Mouse (Mus musculus): ENCODE measurements around the gene Gm17027. TPM values are rescaled to one million over a fixed set of nuclear protein-coding genes. Genes with fewer than 3 reads are reported as not detected.
"Not testable (repeated sequence)": the region's sequence is repeated elsewhere in the genome, so short reads cannot be mapped to it uniquely, and the experiment has no call there.

Gm17027 gene
- total RNA-seq (2014; fragmentation: Nextera tagmentation): not detected in 2 replicates
- total RNA-seq (2017): not detected in 2 replicates
- not detected in 2 replicates for polyA plus RNA-seq (2012)

DNA sequence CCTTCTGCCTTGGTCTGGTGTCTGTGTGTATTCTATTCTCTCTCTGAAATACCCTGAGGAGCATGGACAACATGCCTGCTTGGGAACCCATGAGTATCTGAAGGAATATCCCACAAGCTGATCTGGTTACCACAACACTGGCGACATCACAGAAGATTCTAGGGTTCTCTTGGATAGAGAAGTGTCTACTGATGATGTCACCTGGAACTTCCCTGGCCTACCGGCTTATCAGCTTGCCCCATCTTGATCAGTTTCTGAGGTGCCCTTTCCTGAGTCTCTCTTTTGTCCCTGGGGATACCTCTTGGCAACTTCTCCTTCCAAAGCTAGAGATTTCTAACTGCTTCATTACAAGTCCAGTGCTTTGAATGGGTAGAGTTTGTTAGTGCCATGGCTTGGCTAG lies at the start of gene Gm17027:
Gene Gm17027, minus strand, starts transcription at position 101 of the 400 bp plus-strand sequence.
- not testable (repeated sequence) for H3K27me3 ChIP-seq (ENCODE audit: insufficient read depth, low read length); H3K36me3 ChIP-seq (replicated peaks); DNase-seq (ENCODE audit: low spot score); H3K4me3 ChIP-seq (ENCODE audit: low read depth, low read length); H3K4me1 ChIP-seq (ENCODE audit: insufficient read depth, low read depth, low read length); H3K9me3 ChIP-seq (replicated peaks); ATAC-seq (ENCODE audit: extremely low read depth, insufficient number of reproducible peaks, low FRiP score, poor library complexity, severe bottlenecking)

DNA sequence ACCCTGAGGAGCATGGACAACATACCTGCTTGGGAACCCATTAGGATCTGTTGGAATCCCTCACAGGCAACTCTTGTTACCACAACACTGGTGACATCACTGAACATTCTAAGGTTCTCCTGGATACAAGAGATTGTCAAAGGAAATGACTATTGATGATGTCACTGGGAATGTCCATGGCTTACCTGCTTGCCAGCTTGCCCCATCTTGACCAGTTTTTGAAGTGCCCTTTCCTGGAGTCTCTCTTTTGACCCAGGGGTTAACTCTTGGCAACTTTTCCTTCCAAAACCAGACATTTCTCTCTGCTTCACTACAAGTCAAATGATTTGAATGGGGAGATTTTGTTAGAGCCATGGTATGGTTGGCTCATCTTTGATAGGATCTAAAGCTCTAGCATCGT lies 28.3 kb upstream of the Gm17027 start, which contains the start of gene Gm3573:
Gene Gm3573, minus strand, starts transcription at position 101 of the 400 bp plus-strand sequence.
- not testable (repeated sequence) for H3K36me3 ChIP-seq (replicated peaks); DNase-seq (ENCODE audit: low spot score); ATAC-seq (ENCODE audit: extremely low read depth, insufficient number of reproducible peaks, low FRiP score, poor library complexity, severe bottlenecking); H3K9me3 ChIP-seq (replicated peaks); H3K4me1 ChIP-seq (ENCODE audit: insufficient read depth, low read depth, low read length); H3K27me3 ChIP-seq (ENCODE audit: insufficient read depth, low read length); H3K4me3 ChIP-seq (ENCODE audit: low read depth, low read length)

DNA sequence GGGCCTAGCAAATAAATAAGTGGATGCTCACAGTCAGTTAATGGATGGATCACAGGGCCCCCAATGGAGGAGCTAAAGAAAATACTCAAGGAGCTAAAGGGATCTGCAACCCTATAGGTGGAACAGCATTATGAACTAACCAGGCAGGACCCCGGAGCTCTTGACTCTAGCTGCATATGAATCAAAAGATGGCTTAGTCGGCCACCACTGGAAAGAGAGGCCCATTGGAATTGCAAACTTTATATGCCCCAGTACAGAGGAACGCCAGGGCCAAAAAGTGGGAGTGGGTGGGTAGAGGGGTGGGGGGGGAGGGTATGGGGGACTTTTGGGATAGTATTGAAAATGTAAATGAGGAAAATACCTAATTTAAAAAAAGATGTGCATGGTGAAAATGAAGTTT lies 21.5 kb upstream of the Gm17027 start:
- H3K9me3 ChIP-seq (replicated peaks); DNase-seq (ENCODE audit: low spot score); H3K4me3 ChIP-seq (ENCODE audit: low read depth, low read length); H3K36me3 ChIP-seq (replicated peaks); H3K4me1 ChIP-seq (ENCODE audit: insufficient read depth, low read depth, low read length); H3K27me3 ChIP-seq (ENCODE audit: insufficient read depth, low read length); ATAC-seq (ENCODE audit: extremely low read depth, insufficient number of reproducible peaks, low FRiP score, poor library complexity, severe bottlenecking): not testable (repeated sequence)

DNA sequence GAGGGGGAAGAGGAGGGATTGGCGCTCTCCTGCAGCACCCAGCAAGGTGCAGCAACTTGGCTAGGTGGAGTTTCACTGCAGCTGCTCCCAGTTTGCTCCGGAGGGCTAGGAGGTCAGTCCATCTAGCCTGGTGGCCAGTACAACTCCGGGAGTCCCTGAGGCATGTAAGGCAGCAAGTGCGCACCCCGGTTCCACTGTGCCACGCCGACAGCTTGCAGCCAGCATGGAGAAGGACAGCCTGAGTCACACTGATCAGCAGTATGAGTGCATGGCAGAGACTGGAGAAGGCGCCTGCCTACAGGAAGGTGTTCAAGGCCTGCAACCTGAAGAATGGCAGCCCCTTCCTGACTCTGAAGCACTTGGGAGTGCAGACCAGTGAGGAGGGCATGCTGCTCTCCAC lies 27.9 kb downstream of the Gm17027 start:
- H3K4me3 ChIP-seq (ENCODE audit: low read depth, low read length); H3K36me3 ChIP-seq (replicated peaks); ATAC-seq (ENCODE audit: extremely low read depth, insufficient number of reproducible peaks, low FRiP score, poor library complexity, severe bottlenecking); DNase-seq (ENCODE audit: low spot score); H3K4me1 ChIP-seq (ENCODE audit: insufficient read depth, low read depth, low read length); H3K27me3 ChIP-seq (ENCODE audit: insufficient read depth, low read length); H3K9me3 ChIP-seq (replicated peaks): not testable (repeated sequence)

- DNase-seq (ENCODE audit: low spot score); H3K4me3 ChIP-seq (ENCODE audit: low read depth, low read length); H3K4me1 ChIP-seq (ENCODE audit: insufficient read depth, low read depth, low read length); H3K27me3 ChIP-seq (ENCODE audit: insufficient read depth, low read length); H3K9me3 ChIP-seq (replicated peaks); ATAC-seq (ENCODE audit: extremely low read depth, insufficient number of reproducible peaks, low FRiP score, poor library complexity, severe bottlenecking); H3K36me3 ChIP-seq (replicated peaks): not testable (repeated sequence)
These were observed 28.6 kb downstream of the Gm17027 start for GRCm38 (mm10) chr14:42133806-42134205.

GRCm38 (mm10) chr14:42117269-42117668 lies 45.2 kb downstream of the Gm17027 start, which contains the start of gene Gm7951:
Gm7951 (minus strand) TSS chr14:42117369.
- not testable (repeated sequence) for ATAC-seq (ENCODE audit: extremely low read depth, insufficient number of reproducible peaks, low FRiP score, poor library complexity, severe bottlenecking); H3K4me1 ChIP-seq (ENCODE audit: insufficient read depth, low read depth, low read length)

More at GRCm38 (mm10) chr14:42117269-42117668, 45.2 kb downstream of the Gm17027 start, which contains the start of gene Gm7951:
- DNase-seq (ENCODE audit: low spot score); H3K27me3 ChIP-seq (ENCODE audit: insufficient read depth, low read length); H3K36me3 ChIP-seq (replicated peaks); H3K9me3 ChIP-seq (replicated peaks); H3K4me3 ChIP-seq (ENCODE audit: low read depth, low read length): not testable (repeated sequence)

Other genes with a start within 250 kb of the Gm17027 start
- gene 1700049E17Rik1, start 237.7 kb downstream of the Gm17027 start, total RNA-seq (2014; fragmentation: Nextera tagmentation): not detected in 2 replicates
- not detected in 2 replicates for gene 1700049E17Rik1, start 237.7 kb downstream of the Gm17027 start, total RNA-seq (2017)
- gene 1700049E17Rik1, start 237.7 kb downstream of the Gm17027 start, polyA plus RNA-seq (2012): not detected in 2 replicates
- not detected in 2 replicates for gene 1700024B05Rik, start 218.6 kb downstream of the Gm17027 start, total RNA-seq (2014; fragmentation: Nextera tagmentation)
- gene 1700024B05Rik, start 218.6 kb downstream of the Gm17027 start, total RNA-seq (2017): 0.58 TPM in 1 of 2 replicates, not detected in the other
- gene 1700024B05Rik, start 218.6 kb downstream of the Gm17027 start, polyA plus RNA-seq (2012): not detected in 2 replicates
- gene Gm6401, start 194.7 kb downstream of the Gm17027 start, total RNA-seq (2014; fragmentation: Nextera tagmentation): not detected in 2 replicates
- 0.11 TPM in 1 of 2 replicates, not detected in the other for gene Gm6401, start 194.7 kb downstream of the Gm17027 start, total RNA-seq (2017)
- not detected in 2 replicates for gene Gm6401, start 194.7 kb downstream of the Gm17027 start, polyA plus RNA-seq (2012)
- gene Gm3543, start 179.3 kb downstream of the Gm17027 start, total RNA-seq (2014; fragmentation: Nextera tagmentation): not detected in 2 replicates
- not detected in 2 replicates for gene Gm3543, start 179.3 kb downstream of the Gm17027 start, total RNA-seq (2017)
- gene Gm3543, start 179.3 kb downstream of the Gm17027 start, polyA plus RNA-seq (2012): not detected in 2 replicates
- gene Gm7951, start 45.3 kb downstream of the Gm17027 start, total RNA-seq (2014; fragmentation: Nextera tagmentation): not detected in 2 replicates
- not detected in 2 replicates for gene Gm7951, start 45.3 kb downstream of the Gm17027 start, total RNA-seq (2017)
- not detected in 2 replicates for gene Gm7951, start 45.3 kb downstream of the Gm17027 start, polyA plus RNA-seq (2012)
- gene Gm3573, start 28.2 kb upstream of the Gm17027 start, total RNA-seq (2014; fragmentation: Nextera tagmentation): not detected in 2 replicates
- gene Gm3573, start 28.2 kb upstream of the Gm17027 start, total RNA-seq (2017): not detected in 2 replicates
- not detected in 2 replicates for gene Gm3573, start 28.2 kb upstream of the Gm17027 start, polyA plus RNA-seq (2012)
- not detected in 2 replicates for gene Gm17026, start 97.4 kb upstream of the Gm17027 start, total RNA-seq (2014; fragmentation: Nextera tagmentation)
- not detected in 2 replicates for gene Gm17026, start 97.4 kb upstream of the Gm17027 start, total RNA-seq (2017)
- not detected in 2 replicates for gene Gm17026, start 97.4 kb upstream of the Gm17027 start, polyA plus RNA-seq (2012)
- gene Gm9611, start 134.7 kb upstream of the Gm17027 start, total RNA-seq (2014; fragmentation: Nextera tagmentation): not detected in 2 replicates
- not detected in 2 replicates for gene Gm9611, start 134.7 kb upstream of the Gm17027 start, total RNA-seq (2017)
- gene Gm9611, start 134.7 kb upstream of the Gm17027 start, polyA plus RNA-seq (2012): not detected in 2 replicates
- gene Gm7995, start 147.6 kb upstream of the Gm17027 start, total RNA-seq (2014; fragmentation: Nextera tagmentation): 2.8 and 3.9 TPM in 2 replicates
- gene Gm7995, start 147.6 kb upstream of the Gm17027 start, total RNA-seq (2017): 0.52 and 1.9 TPM in 2 replicates
- gene Gm7995, start 147.6 kb upstream of the Gm17027 start, polyA plus RNA-seq (2012): not detected in 2 replicates

Data from G1E (cell line).